Mouse (Mus musculus) G1E-ER4 (cell line): ENCODE measurements around the gene Gm17689. TPM values are rescaled to one million over a fixed set of nuclear protein-coding genes. Genes with fewer than 3 reads are reported as not detected.

ENCODE experiments used
- GATA1 ChIP-seq: IDR thresholded peaks from one replicate; pipeline ENCODE4 v1.8.0; 2012; ENCODE audit warnings: low read length, inconsistent platforms
- polyA plus RNA-seq: library from polyadenylated mRNA; stranded (reverse); fragments of >175 nt; gene quantifications from 2 replicates; pipeline ENCODE4 v1.2.3, GENCODE M21; 2012

Gm17689 gene
- not detected in 2 replicates for polyA plus RNA-seq

DNA sequence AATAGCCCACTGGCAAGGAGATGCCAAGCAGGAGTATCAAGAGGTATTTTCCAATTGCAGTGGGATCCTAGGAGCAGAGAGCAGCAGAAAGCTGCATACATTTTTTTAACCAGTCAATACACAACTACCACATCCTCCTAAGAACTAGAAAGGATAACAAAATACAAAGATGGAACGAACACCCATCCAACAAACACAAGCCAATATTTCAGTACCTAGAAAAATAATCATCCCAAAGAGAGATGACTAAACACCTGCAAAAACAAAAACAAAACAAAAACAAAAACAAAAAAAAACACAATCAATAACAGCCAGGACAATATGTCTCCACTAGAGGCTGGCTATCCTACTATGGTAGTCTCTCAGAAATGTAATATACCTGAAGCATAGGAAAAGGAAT is at the start of gene Gm17689:
Gene Gm17689 (minus strand): TSS at position 101 of the 400 bp plus-strand sequence.
- TF ChIP-seq GATA1, result no peak

- no peak for TF ChIP-seq GATA1
Observed at GRCm38 (mm10) chr9:36541863-36542262, 40.6 kb downstream of the Gm17689 start, which contains the start of gene Gm5615. Gm5615 (minus strand) TSS chr9:36541963.

Other genes starting within 250 kb of the Gm17689 start
- gene Gm7257, start 150.8 kb downstream of the Gm17689 start, polyA plus RNA-seq, result not detected in 2 replicates
- gene Gm9513, start 107.0 kb downstream of the Gm17689 start, polyA plus RNA-seq, result not detected in 2 replicates
- gene Gm5615, start 40.7 kb downstream of the Gm17689 start, polyA plus RNA-seq, result not detected in 2 replicates
- gene A630095E13Rik, start 60.7 kb upstream of the Gm17689 start, polyA plus RNA-seq, result not detected in 2 replicates
- gene Acrv1, start 110.6 kb upstream of the Gm17689 start, polyA plus RNA-seq, result not detected in 2 replicates
- gene Chek1, start 144.4 kb upstream of the Gm17689 start, polyA plus RNA-seq, result 0.97 and 1.3 TPM in 2 replicates
- gene Stt3a, start 185.0 kb upstream of the Gm17689 start, polyA plus RNA-seq, result 2.9 and 3.6 TPM in 2 replicates
- 37.3 and 56.4 TPM in 2 replicates for gene Ei24, start 214.8 kb upstream of the Gm17689 start, polyA plus RNA-seq
- gene Fez1, start 239.2 kb upstream of the Gm17689 start, polyA plus RNA-seq, result not detected in 2 replicates